Mouse (Mus musculus) spleen, adult 18-20 months (tissue): ENCODE measurements around the gene Cdkn2d.

Experiments used
- DNase-seq, 2 experiments: peaks; one replicate each; pipeline ENCODE4 v3.0.0; 2022; ENCODE audit warnings: mixed read lengths in 2 of 2

The Cdkn2d gene

GRCm38 (mm10) chr9:21243826-21244427 is 47.3 kb downstream of the Cdkn2d start:
- no peak for DNase-seq

- DNase-seq: peak; percentile 68 to 78
Measured at GRCm38 (mm10) chr9:21241343-21241742, 49.9 kb downstream of the Cdkn2d start.

GRCm38 (mm10) chr9:21239465-21239848 is 51.8 kb downstream of the Cdkn2d start:
- DNase-seq: no peak

GRCm38 (mm10) chr9:21238733-21239464 is 52.3 kb downstream of the Cdkn2d start, which contains the start of gene Keap1:
Keap1 (minus strand) TSS chr9:21239361.
- DNase-seq: peak; percentile 76 to 83
